Mouse (Mus musculus): Measurements from ENCODE around the gene Atp11a. TPM values are rescaled to one million over a fixed set of nuclear protein-coding genes. Genes with fewer than 3 reads are reported as not detected.

Atp11a gene
- 1.3 and 1.6 TPM in 2 replicates for polyA plus RNA-seq (2015; fragmentation: Nextera tagmentation; extraction: Ambion mirVana)

GRCm38 (mm10) chr8:12756391-12757157 lies at the start of gene Atp11a:
TSS of gene Atp11a (plus strand) at chr8:12757014.
- Histone ChIP-seq H3K9ac (peak within 1 kb of the TSS; percentile 54), H3K27ac (replicated peaks) (no peak within 1 kb of the TSS), H3K4me2 (peak within 1 kb of the TSS; percentile 75), H3K4me3 (replicated peaks) (peak within 1 kb of the TSS; percentile 62), H3K9me3 (replicated peaks) (no peaks in the 10 kb centered on the region), H3K27me3 (peaks cover 83% of the 10 kb centered on the region), H3K4me1 (replicated peaks) (peaks cover 10% of the 10 kb centered on the region), H3K36me3 (replicated peaks) (no peaks in the 10 kb centered on the region)
- ATAC-seq (ENCODE audit: insufficient read depth), result peak; percentile 64
- WGBS (ENCODE audit: insufficient replicate concordance), result 3% methylated on average over 50 of the region's 62 CpGs

- Histone ChIP-seq H3K4me2 (peak overlapping the region; percentile 15), H3K9ac (no peak overlapping the region), H3K4me3 (replicated peaks) (no peak overlapping the region), H3K27ac (replicated peaks) (no peak overlapping the region), H3K4me1 (replicated peaks) (peaks cover 3% of the 10 kb centered on the region; the same call in 1 of the 2 replicates), H3K36me3 (replicated peaks) (no peaks in the 10 kb centered on the region), H3K27me3 (peaks cover 14% of the 10 kb centered on the region; the same call in 1 of the 2 replicates), H3K9me3 (replicated peaks) (no peaks in the 10 kb centered on the region)
- no peak for ATAC-seq (ENCODE audit: insufficient read depth)
- 50% methylated on average over 7 of the region's 7 CpGs for WGBS (ENCODE audit: insufficient replicate concordance)
These were observed 45.2 kb upstream of the Atp11a start for GRCm38 (mm10) chr8:12711623-12712022.

- no peak overlapping the region for H3K9ac ChIP-seq
- H3K4me3 ChIP-seq (replicated peaks), result no peak overlapping the region
- H3K4me1 ChIP-seq (replicated peaks), result peaks cover 5% of the 10 kb centered on the region; the same call in 1 of the 2 replicates
- H3K27me3 ChIP-seq, result 0 out of 2 replicates have a peak, but pooled peaks cover 2% of the 10 kb centered on the region
- ATAC-seq (ENCODE audit: insufficient read depth), result no peak
- H3K4me2 ChIP-seq, result no peak overlapping the region
- H3K27ac ChIP-seq (replicated peaks), result no peak overlapping the region
- 64% methylated on average over 18 of the region's 18 CpGs for WGBS (ENCODE audit: insufficient replicate concordance)
- no peaks in the 10 kb centered on the region for H3K36me3 ChIP-seq (replicated peaks)
- H3K9me3 ChIP-seq (replicated peaks), result no peaks in the 10 kb centered on the region
These were observed 40.8 kb upstream of the Atp11a start for GRCm38 (mm10) chr8:12715861-12716585.

- Histone ChIP-seq H3K4me1 (replicated peaks) (0 out of 2 replicates have a peak, but pooled peaks cover 6% of the 10 kb centered on the region), H3K9ac (no peak overlapping the region), H3K9me3 (replicated peaks) (no peaks in the 10 kb centered on the region), H3K27me3 (0 out of 2 replicates have a peak, but pooled peaks cover 2% of the 10 kb centered on the region), H3K4me3 (replicated peaks) (no peak overlapping the region), H3K36me3 (replicated peaks) (no peaks in the 10 kb centered on the region), H3K4me2 (no peak overlapping the region), H3K27ac (replicated peaks) (no peak overlapping the region)
- 65% methylated on average over 9 of the region's 9 CpGs for WGBS (ENCODE audit: insufficient replicate concordance)
- ATAC-seq (ENCODE audit: insufficient read depth), result no peak
These were observed 37.7 kb upstream of the Atp11a start for GRCm38 (mm10) chr8:12719091-12719490.

GRCm38 (mm10) chr8:12728644-12729043 lies 28.2 kb upstream of the Atp11a start:
- no peak for ATAC-seq (ENCODE audit: insufficient read depth)
- Histone ChIP-seq H3K27ac (replicated peaks) (no peak overlapping the region), H3K4me3 (replicated peaks) (no peak overlapping the region), H3K9ac (no peak overlapping the region), H3K9me3 (replicated peaks) (no peaks in the 10 kb centered on the region), H3K4me2 (no peak overlapping the region), H3K36me3 (replicated peaks) (no peaks in the 10 kb centered on the region), H3K4me1 (replicated peaks) (no peaks in the 10 kb centered on the region; the same call in 1 of the 2 replicates), H3K27me3 (no peaks in the 10 kb centered on the region; the same call in 1 of the 2 replicates)
- WGBS (ENCODE audit: insufficient replicate concordance), result 52% methylated on average over 4 of the region's 4 CpGs

GRCm38 (mm10) chr8:12730780-12731179 lies 26.0 kb upstream of the Atp11a start:
- Histone ChIP-seq H3K27ac (replicated peaks) (no peak overlapping the region), H3K4me1 (replicated peaks) (no peaks in the 10 kb centered on the region; the same call in 1 of the 2 replicates), H3K36me3 (replicated peaks) (no peaks in the 10 kb centered on the region), H3K9me3 (replicated peaks) (no peaks in the 10 kb centered on the region), H3K4me3 (replicated peaks) (no peak overlapping the region), H3K27me3 (no peaks in the 10 kb centered on the region; the same call in 1 of the 2 replicates), H3K9ac (no peak overlapping the region), H3K4me2 (no peak overlapping the region)
- ATAC-seq (ENCODE audit: insufficient read depth), result no peak
- 63% methylated on average over 5 of the region's 5 CpGs for WGBS (ENCODE audit: insufficient replicate concordance)

- ATAC-seq (ENCODE audit: insufficient read depth), result no peak
- no peaks in the 10 kb centered on the region; the same call in 1 of the 2 replicates for H3K27me3 ChIP-seq
- WGBS (ENCODE audit: insufficient replicate concordance), result 67% methylated on average over 6 of the region's 6 CpGs
These were observed 24.4 kb upstream of the Atp11a start for GRCm38 (mm10) chr8:12732431-12732830.

GRCm38 (mm10) chr8:12739113-12739512 lies 17.7 kb upstream of the Atp11a start:
- Histone ChIP-seq H3K9me3 (replicated peaks) (no peaks in the 10 kb centered on the region), H3K27ac (replicated peaks) (no peak overlapping the region), H3K4me1 (replicated peaks) (no peaks in the 10 kb centered on the region), H3K9ac (no peak overlapping the region), H3K4me3 (replicated peaks) (no peak overlapping the region), H3K27me3 (peaks cover 16% of the 10 kb centered on the region), H3K4me2 (no peak overlapping the region), H3K36me3 (replicated peaks) (no peaks in the 10 kb centered on the region)
- no peak for ATAC-seq (ENCODE audit: insufficient read depth)
- 59% methylated on average over 9 of the region's 9 CpGs for WGBS (ENCODE audit: insufficient replicate concordance)

More at GRCm38 (mm10) chr8:12732431-12732830, 24.4 kb upstream of the Atp11a start:
- no peak overlapping the region for H3K27ac ChIP-seq (replicated peaks)
- H3K4me1 ChIP-seq (replicated peaks), result no peaks in the 10 kb centered on the region; the same call in 1 of the 2 replicates
- no peaks in the 10 kb centered on the region for H3K36me3 ChIP-seq (replicated peaks)
- no peak overlapping the region for H3K9ac ChIP-seq
- H3K4me3 ChIP-seq (replicated peaks), result no peak overlapping the region
- no peaks in the 10 kb centered on the region for H3K9me3 ChIP-seq (replicated peaks)
- no peak overlapping the region for H3K4me2 ChIP-seq

GRCm38 (mm10) chr8:12743390-12743789 lies 13.4 kb upstream of the Atp11a start:
- Histone ChIP-seq H3K27ac (replicated peaks) (no peak overlapping the region), H3K4me1 (replicated peaks) (no peaks in the 10 kb centered on the region), H3K36me3 (replicated peaks) (no peaks in the 10 kb centered on the region), H3K27me3 (peaks cover 15% of the 10 kb centered on the region), H3K4me3 (replicated peaks) (no peak overlapping the region), H3K9ac (no peak overlapping the region), H3K9me3 (replicated peaks) (no peaks in the 10 kb centered on the region), H3K4me2 (no peak overlapping the region)
- WGBS (ENCODE audit: insufficient replicate concordance), result 50% methylated on average over 4 of the region's 4 CpGs
- no peak for ATAC-seq (ENCODE audit: insufficient read depth)

GRCm38 (mm10) chr8:12748183-12748582 lies 8.6 kb upstream of the Atp11a start:
- no peak overlapping the region for H3K4me3 ChIP-seq (replicated peaks)
- WGBS (ENCODE audit: insufficient replicate concordance), result 68% methylated on average over 3 of the region's 3 CpGs
- ATAC-seq (ENCODE audit: insufficient read depth), result no peak

GRCm38 (mm10) chr8:12749116-12749515 lies 7.7 kb upstream of the Atp11a start:
- ATAC-seq (ENCODE audit: insufficient read depth), result no peak
- WGBS (ENCODE audit: insufficient replicate concordance), result 63% methylated on average over 7 of the region's 7 CpGs
- Histone ChIP-seq H3K4me2 (no peak overlapping the region), H3K9ac (no peak overlapping the region), H3K9me3 (replicated peaks) (no peaks in the 10 kb centered on the region), H3K36me3 (replicated peaks) (no peaks in the 10 kb centered on the region), H3K27me3 (peaks cover 45% of the 10 kb centered on the region), H3K4me3 (replicated peaks) (no peak overlapping the region), H3K4me1 (replicated peaks) (no peaks in the 10 kb centered on the region), H3K27ac (replicated peaks) (no peak overlapping the region)

More at GRCm38 (mm10) chr8:12748183-12748582, 8.6 kb upstream of the Atp11a start:
- Histone ChIP-seq H3K9ac (no peak overlapping the region), H3K27ac (replicated peaks) (no peak overlapping the region), H3K9me3 (replicated peaks) (no peaks in the 10 kb centered on the region), H3K36me3 (replicated peaks) (no peaks in the 10 kb centered on the region), H3K27me3 (peaks cover 37% of the 10 kb centered on the region), H3K4me1 (replicated peaks) (no peaks in the 10 kb centered on the region), H3K4me2 (no peak overlapping the region)

Data from liver, embryonic 15.5 days (tissue).